Mouse (Mus musculus): ENCODE results near the gene Gm5415. TPM values are rescaled to one million over a fixed set of nuclear protein-coding genes. Genes with fewer than 3 reads are reported as not detected.

Gm5415 gene
- not detected for polyA plus RNA-seq (2017; shearing (Covaris generic))

GRCm38 (mm10) chr1:32547194-32547593 is at the start of gene Gm5415:
Gene Gm5415 (minus strand): TSS chr1:32547294.

Data from activated CD4-positive, CD25-positive, alpha-beta regulatory T cell, adult 9 weeks (primary cell).